Mouse (Mus musculus): ENCODE measurements around the gene Carmil2. TPM values are rescaled to one million over a fixed set of nuclear protein-coding genes. Genes with fewer than 3 reads are reported as not detected.
A peak's percentile ranks its signal among the peaks of the same experiment; 100 is the strongest.

Gene Carmil2
- total and polyA plus RNA-seq, 3 experiments = 2.0 to 33.2 (median 7.6) TPM

- H3K9ac ChIP-seq (ENCODE audit: insufficient read depth, low read depth) = peak within 1 kb of the TSS; percentile 74
- DNase-seq (ENCODE audit: extremely low read depth) = peak; percentile 94
- dilution Hi-C loops (cut with MboI; ENCODE audit: extremely low pct_ligation_motif_present, extremely low pct_unique_long_range_greater_than_20kb, low sequenced_read_pairs) = no loop called here
- TF ChIP-seq ZMIZ1 (IDR thresholded peaks at IDR 0.05; ENCODE audit: low read depth, low read length) (peak; percentile 41; the same call in 1 of the 2 replicates), JUN (IDR thresholded peaks at IDR 0.05; ENCODE audit: insufficient read depth, low read depth, low read length) (no peak), KAT2A (IDR thresholded peaks at IDR 0.05; ENCODE audit: insufficient replicate concordance, low read length) (peak; percentile 99), HCFC1 (IDR thresholded peaks at IDR 0.05; ENCODE audit: low read depth, low read length) (peak; percentile 99), ZNF384 (IDR thresholded peaks at IDR 0.05; ENCODE audit: low read depth, low read length) (no peak), MAX (IDR thresholded peaks at IDR 0.05; ENCODE audit: low read length) (peak; percentile 45), ZKSCAN1 (IDR thresholded peaks at IDR 0.05; ENCODE audit: borderline replicate concordance, low read depth, low read length) (no peak), SIN3A (IDR thresholded peaks at IDR 0.05; ENCODE audit: low read length) (peak; percentile 99), MYC (IDR thresholded peaks at IDR 0.05; ENCODE audit: low read depth, low read length) (no peak), E2F4 (IDR thresholded peaks at IDR 0.05; ENCODE audit: insufficient replicate concordance, low read depth, low read length) (peak; percentile 97; the same call in 1 of the 2 replicates), CTCF (conservative IDR thresholded peaks at IDR 0.05 in 1 of 2, IDR thresholded peaks at IDR 0.05 in 1 of 2; ENCODE audit: low read depth in 2 of 2, low read length in 2 of 2) (no peak), NELFE (IDR thresholded peaks at IDR 0.05; ENCODE audit: low read depth, low read length) (peak; percentile 53; the same call in 1 of the 2 replicates), USF1 (IDR thresholded peaks at IDR 0.05; ENCODE audit: low read depth, low read length) (peak; percentile 32; the same call in 1 of the 2 replicates), TCF12 (IDR thresholded peaks at IDR 0.05; ENCODE audit: low read depth, low read length) (peak; percentile 57; the same call in 1 of the 2 replicates), GABPA (IDR thresholded peaks at IDR 0.05; ENCODE audit: insufficient replicate concordance, low read depth, low read length) (peak; percentile 78; the same call in 1 of the 2 replicates), ZC3H11A (IDR thresholded peaks at IDR 0.05; ENCODE audit: low read depth, low read length) (no peak), IRF4 (IDR thresholded peaks at IDR 0.05; ENCODE audit: low read depth, low read length) (peak; percentile 43; the same call in 1 of the 2 replicates), POLR2AphosphoS2 (IDR thresholded peaks at IDR 0.05; ENCODE audit: low read depth, low read length) (no peak), MXI1 (IDR thresholded peaks at IDR 0.05; ENCODE audit: low read depth, low read length) (peak; percentile 95), UBTF (IDR thresholded peaks at IDR 0.05; ENCODE audit: low read depth, low read length) (no peak), CHD1 (IDR thresholded peaks at IDR 0.05; ENCODE audit: low read depth, low read length) (no peak), ETS1 (conservative IDR thresholded peaks at IDR 0.05; ENCODE audit: low read depth, low read length) (no peak), NRF1 (IDR thresholded peaks at IDR 0.05; ENCODE audit: low read depth, low read length) (peak; percentile 25), SMC3 (IDR thresholded peaks at IDR 0.05; ENCODE audit: low read depth, low read length) (no peak), BHLHE40 (IDR thresholded peaks at IDR 0.05; ENCODE audit: low read depth, low read length) (peak; percentile 39), POLR2A (IDR thresholded peaks at IDR 0.05; ENCODE audit: low read depth, low read length) (peak; percentile 43; the same call in 1 of the 2 replicates), MAZ (IDR thresholded peaks at IDR 0.05; ENCODE audit: low read depth, low read length) (peak; percentile 64; the same call in 1 of the 2 replicates), RCOR1 (conservative IDR thresholded peaks at IDR 0.05; ENCODE audit: low read depth, low read length) (no peak), JUND (conservative IDR thresholded peaks at IDR 0.05; ENCODE audit: low read depth, low read length) (no peak), RAD21 (IDR thresholded peaks at IDR 0.05; ENCODE audit: low read depth, low read length) (no peak), CHD2 (IDR thresholded peaks at IDR 0.05; ENCODE audit: low read length) (peak; percentile 98), PAX5 (IDR thresholded peaks at IDR 0.05; ENCODE audit: low read length) (no peak), USF2 (conservative IDR thresholded peaks at IDR 0.05; ENCODE audit: low read depth, low read length) (no peak), MEF2A (IDR thresholded peaks at IDR 0.05; ENCODE audit: borderline replicate concordance, low read depth, low read length) (peak; percentile 39), TBP (conservative IDR thresholded peaks at IDR 0.05; ENCODE audit: low read depth, low read length) (no peak), EP300 (IDR thresholded peaks at IDR 0.05; ENCODE audit: low read length) (no peak), MAFK (IDR thresholded peaks at IDR 0.05; ENCODE audit: insufficient replicate concordance, low read length) (no peak), ELF1 (IDR thresholded peaks at IDR 0.05; ENCODE audit: low read depth, low read length) (peak; percentile 78)
- H3K27ac ChIP-seq (ENCODE audit: insufficient read depth, low read depth) = no peak within 1 kb of the TSS
- H3K79me2 ChIP-seq (replicated peaks; ENCODE audit: control insufficient read depth, extremely low read depth, insufficient read depth, poor library complexity, severe bottlenecking) = no peaks in the 10 kb centered on the region; the same call in 1 of the 2 replicates
- peaks cover 6 to 24% of the 10 kb centered on the region in 2 experiments for H3K4me1 ChIP-seq (ENCODE audit: control insufficient read depth in 1 of 2, insufficient read depth in 2 of 2)
- in situ Hi-C loops (cut with MboI; ENCODE audit: low pct_ligation_motif_present, low pct_unique_long_range_greater_than_20kb, low sequenced_read_pairs) = loop anchor here (25.0 kb wide), 1 partner anchor 330 kb away; no protein-coding TSS in a partner anchor
- no peaks in the 10 kb centered on the region for H3K9me3 ChIP-seq (replicated peaks; ENCODE audit: low read length)
- peak within 1 kb of the TSS; percentile 66 for H3K4me2 ChIP-seq (ENCODE audit: insufficient read depth, low read depth, poor library complexity, severe bottlenecking)
- peak within 1 kb of the TSS; percentile 67 to 84 (median 81) for H3K4me3 ChIP-seq (replicated peaks in 1 of 3; ENCODE audit: low read depth in 2 of 3, low read length in 2 of 3, poor library complexity in 1 of 3)
- H3K36me3 ChIP-seq (replicated peaks in 1 of 2; ENCODE audit: control insufficient read depth in 1 of 2, insufficient read depth in 1 of 2, low read length in 1 of 2) = peaks cover 18 to 26% of the 10 kb centered on the region in 2 experiments
- H3K27me3 ChIP-seq (replicated peaks) = no peaks in the 10 kb centered on the region
Observed at GRCm38 (mm10) chr8:105707498-105708403, 21.7 kb downstream of the Carmil2 start, which contains the start of the genes 4933405L10Rik and Enkd1. Gene 4933405L10Rik, plus strand, starts transcription at chr8:105707655. Gene Enkd1, minus strand, starts transcription at chr8:105708210.
